Comparison of ENCODE assay signal across 20 mouse cellular contexts in the genomic region with DNA sequence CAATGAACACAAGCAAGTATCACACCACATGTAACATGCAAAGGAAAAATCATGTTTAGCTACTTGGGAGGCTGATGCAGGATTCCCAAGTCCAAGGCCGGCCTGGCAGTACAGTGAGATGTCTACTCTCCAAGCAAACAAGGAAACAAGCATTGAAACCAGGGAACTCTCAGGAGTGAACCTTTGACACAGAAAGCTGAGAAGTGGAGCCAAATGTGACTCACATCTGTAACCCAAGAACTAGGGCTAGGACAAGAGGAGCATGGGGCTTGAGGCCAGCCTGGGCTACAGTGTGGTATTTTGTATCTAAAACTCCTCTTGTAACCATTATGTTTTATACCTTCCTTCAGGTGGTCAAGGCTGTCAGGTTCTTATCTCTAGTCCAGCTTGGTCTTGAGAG.
"Had no signal": no experiment of that assay in that cellular context is flagged by ENCODE, and none has a peak within 500 bp of the region (broad histone marks: within the 10 kb centered on the region; RNA-seq: fewer than 3 reads in every experiment).

No protein-coding gene starts in this region.

- H3K27ac ChIP-seq: heart, embryonic 10.5 days; hindbrain, embryonic 13.5 days; intestine, embryonic 15.5 days; kidney, embryonic 15.5 days; kidney, postnatal 0 days; limb, embryonic 10.5 days; limb, embryonic 12.5 days; liver, embryonic 13.5 days; liver, embryonic 15.5 days had no signal

- H3K4me3 ChIP-seq: heart, embryonic 10.5 days; heart, embryonic 12.5 days; hindbrain, embryonic 13.5 days; intestine, embryonic 15.5 days; kidney, embryonic 15.5 days; limb, embryonic 10.5 days; limb, embryonic 12.5 days; liver, embryonic 13.5 days; liver, embryonic 15.5 days had no signal

- H3K4me1 ChIP-seq: hindbrain, embryonic 13.5 days; intestine, embryonic 15.5 days; kidney, embryonic 15.5 days; limb, embryonic 10.5 days; limb, embryonic 12.5 days had no signal

- DNase-seq: gastrocnemius, postnatal 14 days; heart, postnatal 10 days; kidney, adult 18-20 months; kidney, adult 8-10 months; kidney, postnatal 14 days; kidney, postnatal 36 days; layer of hippocampus, adult 9-11 months; layer of hippocampus, postnatal 36 days; liver; liver, embryonic 13.5 days; liver, postnatal 0 days had no signal
